Mouse (Mus musculus) intestine, embryonic 16.5 days (tissue): ENCODE data around the gene Hsph1. TPM values are rescaled to one million over a fixed set of nuclear protein-coding genes. Genes with fewer than 3 reads are reported as not detected.

ENCODE experiments used
- ATAC-seq: fragments of 200-750 bp; cut with Nextera tagmentation; 2 replicates; pipeline ENCODE4 v1.8.0; 2017; ENCODE audit warnings: moderate TSS enrichment, moderate library complexity
- H3K27ac ChIP-seq: fragments of 300-500 bp; sonication (generic); 2 replicates; pipeline ENCODE4 v1.5.1; 2014; ENCODE audit warnings: mild to moderate bottlenecking, low read length
- H3K27me3 ChIP-seq: fragments of 300-500 bp; sonication (generic); replicated peaks from 2 replicates; pipeline ENCODE4 v1.6.1; 2014; ENCODE audit warnings: low read length, control low read depth, mixed read lengths; ENCODE audit not compliant: control insufficient read depth, insufficient read depth
- H3K36me3 ChIP-seq: fragments of 300-500 bp; sonication (generic); 2 replicates; pipeline ENCODE4 v1.6.1; 2014; ENCODE audit warnings: low read length, control low read depth; ENCODE audit not compliant: control insufficient read depth, insufficient read depth
- H3K4me1 ChIP-seq: fragments of 300-500 bp; sonication (generic); 2 replicates; pipeline ENCODE4 v1.6.1; 2014; ENCODE audit warnings: low read length, control low read depth, mixed read lengths; ENCODE audit not compliant: control insufficient read depth, insufficient read depth
- H3K4me2 ChIP-seq: fragments of 300-500 bp; sonication (generic); 2 replicates; pipeline ENCODE4 v1.6.1; 2014; ENCODE audit warnings: low read depth, low read length, control low read depth
- H3K4me3 ChIP-seq: fragments of 300-500 bp; sonication (generic); 2 replicates; pipeline ENCODE4 v1.5.1; 2014; ENCODE audit warnings: mild to moderate bottlenecking, low read length
- H3K9ac ChIP-seq: fragments of 300-500 bp; sonication (generic); 2 replicates; pipeline ENCODE4 v1.6.1; 2014; ENCODE audit warnings: low read depth, low read length
- H3K9me3 ChIP-seq: fragments of 300-500 bp; sonication (generic); 2 replicates; pipeline ENCODE4 v1.6.1; 2016; ENCODE audit warnings: low read length, control low read depth; ENCODE audit not compliant: control insufficient read depth
- WGBS: fragments of 180-500 bp; shearing (Covaris S2); extraction: QIAGEN DNeasy Blood & Tissue Kit; methylation state at CpG from one replicate; pipeline ENCODE4 v1.1.7; 2014; 5-methylcytosine and 5-hydroxymethylcytosine counted together
- polyA plus RNA-seq: library from polyadenylated mRNA; unstranded; fragments of >200 nt; fragmentation: Nextera tagmentation; extraction: Ambion mirVana; gene quantifications from 2 replicates; pipeline ENCODE4 v1.2.1, GENCODE M21; 2015

The Hsph1 gene
- polyA plus RNA-seq, 1 experiment from 2014 or later, result 47.7 TPM

- 67% methylated on average over 8 of the region's 8 CpGs for WGBS
- ATAC-seq, result no peak
- Histone ChIP-seq H3K27ac (no peak overlapping the region), H3K36me3 (no peaks in the 10 kb centered on the region), H3K4me1 (peaks cover 11% of the 10 kb centered on the region), H3K4me2 (no peak overlapping the region), H3K9me3 (no peaks in the 10 kb centered on the region), H3K27me3 (no peaks in the 10 kb centered on the region), H3K4me3 (no peak overlapping the region), H3K9ac (no peak overlapping the region)
Measured at GRCm38 (mm10) chr5:149647367-149648115, 11.4 kb upstream of the Hsph1 start.

GRCm38 (mm10) chr5:149642783-149643509, 6.8 kb upstream of the Hsph1 start:
- Histone ChIP-seq H3K4me2 (no peak overlapping the region), H3K4me1 (no peaks in the 10 kb centered on the region), H3K4me3 (no peak overlapping the region), H3K27ac (no peak overlapping the region), H3K9ac (no peak overlapping the region), H3K27me3 (no peaks in the 10 kb centered on the region), H3K36me3 (no peaks in the 10 kb centered on the region), H3K9me3 (no peaks in the 10 kb centered on the region)
- whole genome bisulfite sequencing, result 76% methylated on average over 11 of the region's 11 CpGs
- peak; percentile 5; the same call in 1 of the 2 replicates for ATAC-seq

DNA sequence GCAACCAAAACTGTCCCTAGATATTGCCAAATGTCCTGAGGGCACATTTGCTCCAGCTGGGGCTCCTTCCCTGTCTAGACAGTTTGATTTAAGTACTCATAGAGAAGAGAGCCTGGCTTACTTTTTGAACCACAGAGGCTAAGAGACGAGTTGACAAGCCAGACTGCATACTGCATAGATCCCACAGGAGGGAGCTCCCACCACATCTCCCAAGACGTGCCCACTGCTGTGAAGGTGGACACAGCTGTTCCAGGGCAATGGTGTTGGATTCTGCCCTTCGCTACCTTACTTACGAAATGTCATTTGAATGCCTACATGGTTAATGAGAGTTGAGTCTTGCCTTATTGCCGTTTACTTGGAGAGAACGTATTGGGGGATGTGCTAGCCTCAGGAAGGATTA, 6.2 kb upstream of the Hsph1 start:
- Histone ChIP-seq H3K9ac (no peak overlapping the region), H3K36me3 (no peaks in the 10 kb centered on the region), H3K27me3 (no peaks in the 10 kb centered on the region), H3K4me2 (no peak overlapping the region), H3K4me3 (no peak overlapping the region), H3K4me1 (no peaks in the 10 kb centered on the region), H3K27ac (no peak overlapping the region), H3K9me3 (no peaks in the 10 kb centered on the region)
- peak; percentile 60 for ATAC-seq
- WGBS, result 47% methylated on average over 6 of the region's 6 CpGs

- no peak overlapping the region for H3K9ac ChIP-seq
- no peaks in the 10 kb centered on the region for H3K9me3 ChIP-seq
- no peaks in the 10 kb centered on the region for H3K4me1 ChIP-seq
- no peak overlapping the region for H3K4me3 ChIP-seq
- no peak for ATAC-seq
- H3K36me3 ChIP-seq, result no peaks in the 10 kb centered on the region
- WGBS, result 80% methylated on average over 8 of the region's 8 CpGs
- H3K27ac ChIP-seq, result no peak overlapping the region
- H3K27me3 ChIP-seq, result no peaks in the 10 kb centered on the region
- no peak overlapping the region for H3K4me2 ChIP-seq
Measured at GRCm38 (mm10) chr5:149641277-149641892, 5.2 kb upstream of the Hsph1 start.

GRCm38 (mm10) chr5:149637306-149637705, 1.1 kb upstream of the Hsph1 start:
- peak overlapping the region; percentile 51 for H3K4me2 ChIP-seq
- no peaks in the 10 kb centered on the region for H3K36me3 ChIP-seq
- peaks cover 6% of the 10 kb centered on the region for H3K4me1 ChIP-seq
- ATAC-seq, result no peak
- peak overlapping the region; percentile 61; the same call in 1 of the 2 replicates for H3K9ac ChIP-seq
- H3K27me3 ChIP-seq, result no peaks in the 10 kb centered on the region
- H3K9me3 ChIP-seq, result no peaks in the 10 kb centered on the region
- 53% methylated on average over 8 of the region's 8 CpGs for WGBS
- H3K27ac ChIP-seq, result no peak overlapping the region
- H3K4me3 ChIP-seq, result no peak overlapping the region

DNA sequence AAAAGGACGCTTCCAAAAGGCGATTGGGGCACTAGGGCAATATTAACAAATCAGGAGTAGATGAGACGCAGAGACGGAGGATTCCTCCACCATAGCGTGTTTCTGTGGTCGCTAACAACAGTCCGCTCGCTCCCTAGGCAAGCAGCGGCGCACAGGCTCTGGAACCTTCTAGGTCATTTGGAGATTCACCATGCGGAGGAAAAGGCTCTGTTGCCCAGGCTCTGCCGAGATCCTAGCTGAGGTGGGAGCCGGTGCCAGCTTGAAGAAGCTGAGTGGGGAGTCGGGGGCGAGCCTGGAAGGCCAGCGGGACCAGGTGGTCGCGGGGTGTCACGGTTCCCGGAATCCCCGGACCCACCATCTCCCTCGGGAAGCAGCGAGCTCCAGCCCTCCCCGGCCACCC, 620 bp downstream of the Hsph1 start:
- Histone ChIP-seq H3K4me1 (peaks cover 6% of the 10 kb centered on the region), H3K4me3 (peak overlapping the region; percentile 66), H3K27me3 (no peaks in the 10 kb centered on the region), H3K9me3 (no peaks in the 10 kb centered on the region), H3K27ac (peak overlapping the region; percentile 90), H3K36me3 (peaks cover 4% of the 10 kb centered on the region; the same call in 1 of the 2 replicates), H3K4me2 (peak overlapping the region; percentile 61), H3K9ac (peak overlapping the region; percentile 81)
- WGBS, result under 1% methylated on average over 24 of the region's 24 CpGs
- peak; percentile 5; the same call in 1 of the 2 replicates for ATAC-seq

- 56% methylated on average over 11 of the region's 11 CpGs for WGBS
- Histone ChIP-seq H3K27ac (no peak overlapping the region), H3K4me2 (peak overlapping the region; percentile 61), H3K4me3 (peak overlapping the region; percentile 66), H3K9ac (peak overlapping the region; percentile 81), H3K27me3 (no peaks in the 10 kb centered on the region), H3K9me3 (no peaks in the 10 kb centered on the region), H3K4me1 (peaks cover 6% of the 10 kb centered on the region), H3K36me3 (peaks cover 7% of the 10 kb centered on the region)
- ATAC-seq, result no peak
Measured at GRCm38 (mm10) chr5:149634409-149635035, 1.7 kb downstream of the Hsph1 start.

- H3K4me1 ChIP-seq, result no peaks in the 10 kb centered on the region
- H3K27me3 ChIP-seq, result no peaks in the 10 kb centered on the region
- no peak for ATAC-seq
- H3K4me2 ChIP-seq, result no peak overlapping the region
- H3K36me3 ChIP-seq, result peaks cover 25% of the 10 kb centered on the region
- WGBS, result 88% methylated on average over 3 of the region's 3 CpGs
- H3K9me3 ChIP-seq, result no peaks in the 10 kb centered on the region
- no peak overlapping the region for H3K4me3 ChIP-seq
- H3K27ac ChIP-seq, result no peak overlapping the region
- no peak overlapping the region for H3K9ac ChIP-seq
Measured at GRCm38 (mm10) chr5:149625547-149625946, 10.6 kb downstream of the Hsph1 start.
